Mouse (Mus musculus) erythroblast, embryonic 14.5 days (primary cell): ENCODE data around the gene Rnh1.

Experiments used
- GATA1 ChIP-seq: IDR thresholded peaks from 2 replicates; pipeline ENCODE4 v1.6.1; 2012; ENCODE audit warnings: low read length, inconsistent platforms, mixed read lengths
- TAL1 ChIP-seq: IDR thresholded peaks from 3 replicates; pipeline ENCODE4 v1.6.1; 2012; ENCODE audit warnings: low read length, inconsistent platforms, mixed read lengths

DNA sequence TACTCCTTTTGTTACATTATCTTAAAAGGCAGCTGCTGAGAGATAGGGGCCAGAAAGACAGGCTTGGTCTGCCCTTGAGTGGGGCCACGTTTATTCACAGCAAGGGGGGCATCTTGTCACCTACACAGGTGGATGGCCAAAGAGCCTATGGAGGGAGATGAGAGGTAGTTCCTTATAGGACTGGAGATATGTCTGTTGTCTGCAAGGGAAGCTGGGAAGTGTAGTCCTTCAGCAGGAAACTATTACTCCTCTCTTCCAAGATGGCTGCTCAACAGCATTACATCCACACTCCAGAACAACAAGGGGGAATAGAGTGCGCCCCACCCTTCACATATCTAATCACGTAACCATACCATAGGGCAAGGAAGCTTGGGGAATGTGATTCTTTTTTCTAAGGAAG, 53.2 kb downstream of the Rnh1 start:
- TF ChIP-seq GATA1 (no peak), TAL1 (no peak)
